Mouse (Mus musculus) liver, embryonic 16.5 days (tissue): ENCODE results near the gene Gfra4. TPM values are rescaled to one million over a fixed set of nuclear protein-coding genes. Genes with fewer than 3 reads are reported as not detected.

Experiments used
- ATAC-seq: fragments of 200-750 bp; cut with Nextera tagmentation; 2 replicates; pipeline ENCODE4 v1.8.0; 2017; ENCODE audit warnings: low read depth, mild to moderate bottlenecking, moderate number of reproducible peaks, moderate library complexity
- H3K27ac ChIP-seq: fragments of 300-500 bp; sonication (generic); 2 replicates; pipeline ENCODE4 v1.5.1; 2014; ENCODE audit warnings: mild to moderate bottlenecking, low read length
- H3K27me3 ChIP-seq: fragments of 300-500 bp; sonication (generic); 2 replicates; pipeline ENCODE4 v1.6.1; 2014; ENCODE audit warnings: low read depth, low read length, mixed read lengths; ENCODE audit not compliant: control insufficient read depth, insufficient read depth
- H3K36me3 ChIP-seq: fragments of 300-500 bp; sonication (generic); 2 replicates; pipeline ENCODE4 v1.6.1; 2014; ENCODE audit warnings: mild to moderate bottlenecking; ENCODE audit not compliant: control insufficient read depth, insufficient read depth
- H3K4me1 ChIP-seq: fragments of 300-500 bp; sonication (generic); 2 replicates; pipeline ENCODE4 v1.6.1; 2014; ENCODE audit warnings: low read depth, low read length, mixed read lengths; ENCODE audit not compliant: control insufficient read depth
- H3K4me2 ChIP-seq: fragments of 300-500 bp; sonication (generic); 2 replicates; pipeline ENCODE4 v1.6.1; 2014; ENCODE audit warnings: low read depth, low read length, mixed read lengths
- H3K4me3 ChIP-seq: fragments of 300-500 bp; sonication (generic); 2 replicates; pipeline ENCODE4 v1.5.1; 2014; ENCODE audit warnings: low read depth, mild to moderate bottlenecking, low read length
- H3K9ac ChIP-seq: fragments of 300-500 bp; sonication (generic); 2 replicates; pipeline ENCODE4 v1.6.1; 2014; ENCODE audit warnings: low read depth, low read length
- H3K9me3 ChIP-seq: fragments of 300-500 bp; sonication (generic); replicated peaks from 2 replicates; pipeline ENCODE4 v1.6.1; 2016; ENCODE audit warnings: low read length; ENCODE audit not compliant: control insufficient read depth
- WGBS: fragments of 180-500 bp; shearing (Covaris S2); extraction: QIAGEN DNeasy Blood & Tissue Kit; methylation state at CpG from one replicate; pipeline ENCODE4 v1.1.7; 2014; ENCODE audit not compliant: insufficient replicate concordance; 5-methylcytosine and 5-hydroxymethylcytosine counted together
- polyA plus RNA-seq: library from polyadenylated mRNA; unstranded; fragments of >200 nt; fragmentation: Nextera tagmentation; extraction: Ambion mirVana; gene quantifications from 2 replicates; pipeline ENCODE4 v1.2.1, GENCODE M21; 2015

The Gfra4 gene
- polyA plus RNA-seq, 1 experiment from 2014 or later = 0.18 TPM

DNA sequence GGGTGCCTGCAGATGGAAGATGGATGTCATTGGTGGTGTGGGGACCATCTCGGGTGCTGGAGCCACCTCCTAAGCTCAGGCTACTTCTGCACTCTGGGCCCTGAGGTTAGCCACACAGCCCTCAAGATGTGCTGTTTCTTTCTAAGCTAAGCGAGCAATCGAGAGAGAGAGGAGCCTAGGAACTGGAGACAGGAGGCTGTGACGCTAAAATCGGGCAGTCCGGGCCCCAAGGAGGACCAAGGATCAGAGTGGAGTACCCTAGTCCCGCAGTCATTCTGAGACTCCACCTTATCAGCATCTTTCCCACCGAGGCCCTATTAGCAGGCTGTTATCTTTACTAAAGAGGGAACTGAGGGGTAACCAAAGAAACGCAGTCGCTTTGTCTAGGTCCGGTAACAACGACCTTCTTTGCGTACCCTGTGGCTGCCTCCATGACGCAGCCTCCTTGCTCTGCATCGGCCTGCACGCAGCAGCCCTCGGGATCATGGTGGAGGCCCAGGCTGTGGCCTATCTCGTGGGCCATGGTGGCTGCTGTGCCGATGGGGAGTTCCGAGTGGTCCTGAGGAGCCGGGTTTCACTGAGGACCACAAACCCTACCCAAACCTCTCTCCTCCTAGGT, 11.9 kb upstream of the Gfra4 start:
- 3% methylated on average over 21 of the region's 21 CpGs for WGBS
- Histone ChIP-seq H3K36me3 (no peaks in the 10 kb centered on the region), H3K4me1 (peaks cover 9% of the 10 kb centered on the region), H3K27me3 (peaks cover 50% of the 10 kb centered on the region), H3K4me2 (no peak overlapping the region), H3K9ac (no peak overlapping the region), H3K27ac (no peak overlapping the region), H3K9me3 (no peaks in the 10 kb centered on the region), H3K4me3 (no peak overlapping the region)
- no peak for ATAC-seq

DNA sequence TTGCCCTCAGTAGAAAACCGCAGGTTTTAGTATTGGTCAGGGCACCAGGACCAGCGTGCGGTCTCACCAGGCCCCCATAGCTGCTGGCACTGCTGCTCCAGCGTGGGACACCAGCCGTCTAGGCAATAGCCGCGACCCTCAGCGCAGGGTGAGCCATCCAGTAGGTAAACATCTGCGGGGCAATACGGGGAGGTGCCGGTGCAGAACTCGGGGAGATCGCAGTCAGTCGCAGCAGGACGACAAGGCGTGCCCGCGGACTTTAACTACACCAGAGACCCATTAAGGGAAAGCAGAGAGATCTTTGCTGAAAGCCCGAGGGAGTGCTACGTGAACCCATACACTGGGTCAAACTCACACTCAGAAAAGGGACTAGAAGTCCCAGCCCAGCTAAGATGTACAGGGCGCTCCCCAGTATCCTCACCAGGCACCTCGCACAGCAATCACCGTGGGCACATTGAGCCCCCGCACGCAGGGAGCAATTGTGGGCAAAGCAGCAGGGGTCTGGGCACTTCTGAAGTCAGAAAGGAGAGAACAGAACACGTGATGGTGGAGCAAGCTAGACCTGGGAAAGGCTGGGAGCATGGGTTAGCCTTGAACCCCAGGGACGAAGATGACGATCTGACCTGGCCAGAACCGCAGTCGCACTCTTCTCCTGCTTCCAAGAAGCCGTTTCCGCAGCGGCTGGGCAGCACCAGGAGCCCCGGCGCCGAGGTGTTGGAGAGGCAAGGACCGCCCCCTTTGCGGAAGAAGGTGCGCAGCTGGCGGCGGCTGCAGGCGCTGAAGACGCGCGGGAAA, 11.2 kb upstream of the Gfra4 start:
- Histone ChIP-seq H3K36me3 (no peaks in the 10 kb centered on the region), H3K4me3 (no peak overlapping the region), H3K4me2 (no peak overlapping the region), H3K9ac (no peak overlapping the region), H3K27me3 (peaks cover 50% of the 10 kb centered on the region), H3K9me3 (no peaks in the 10 kb centered on the region), H3K4me1 (peaks cover 9% of the 10 kb centered on the region), H3K27ac (no peak overlapping the region)
- WGBS = 2% methylated on average over 45 of the region's 45 CpGs
- no peak for ATAC-seq

DNA sequence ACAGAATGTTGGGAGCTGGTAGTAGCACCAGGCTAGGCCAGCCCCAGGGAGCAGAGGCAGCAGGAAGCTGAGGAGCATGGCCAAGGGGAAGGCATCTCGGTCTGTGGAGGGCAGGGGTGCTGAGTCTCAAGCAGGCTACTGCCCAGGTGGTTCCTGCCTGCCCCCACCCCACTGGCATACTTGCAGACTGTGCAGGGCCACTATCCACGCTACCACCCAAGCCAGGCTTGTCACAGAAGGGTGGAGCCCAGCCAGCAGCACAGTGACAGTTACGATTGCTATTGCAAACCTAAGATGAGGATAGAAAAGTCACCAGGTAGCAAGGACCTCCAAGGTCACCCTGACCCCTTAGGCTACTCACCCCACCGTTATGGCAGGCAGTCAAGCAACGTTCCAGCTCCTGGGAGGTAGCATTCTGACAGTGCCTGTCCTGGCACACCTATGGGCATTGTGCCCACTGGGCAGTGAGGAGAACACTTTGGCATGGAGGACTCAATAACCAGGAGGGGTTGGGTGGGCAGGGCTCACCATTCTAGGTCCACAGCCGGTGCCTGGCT, 10.1 kb upstream of the Gfra4 start:
- no peak overlapping the region for H3K4me3 ChIP-seq
- no peak for ATAC-seq
- H3K36me3 ChIP-seq = no peaks in the 10 kb centered on the region
- peaks cover 9% of the 10 kb centered on the region for H3K4me1 ChIP-seq
- H3K9ac ChIP-seq = no peak overlapping the region
- H3K27ac ChIP-seq = no peak overlapping the region
- peaks cover 50% of the 10 kb centered on the region for H3K27me3 ChIP-seq
- 47% methylated on average over 6 of the region's 6 CpGs for WGBS
- no peak overlapping the region for H3K4me2 ChIP-seq
- no peaks in the 10 kb centered on the region for H3K9me3 ChIP-seq

DNA sequence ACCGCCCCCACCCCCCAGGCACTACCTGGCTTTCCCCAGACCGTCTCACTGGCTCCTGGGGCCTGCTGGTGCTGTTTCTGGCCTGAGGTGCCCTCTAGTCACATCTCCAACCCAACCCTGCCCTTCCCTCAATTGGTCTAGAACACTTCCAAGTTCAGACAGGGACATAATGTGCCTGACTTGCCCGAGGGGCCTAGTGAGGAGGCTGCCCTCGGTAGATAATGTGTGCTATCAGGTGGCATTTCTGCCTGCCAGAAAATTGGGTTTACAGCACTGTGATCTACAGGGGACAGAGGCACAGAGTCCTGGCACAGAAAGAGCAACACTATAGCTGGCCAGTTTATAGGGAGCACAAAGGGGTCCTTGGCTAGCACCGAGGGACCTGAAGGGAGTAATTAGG, 9.2 kb upstream of the Gfra4 start:
- peaks cover 9% of the 10 kb centered on the region for H3K4me1 ChIP-seq
- H3K4me2 ChIP-seq = no peak overlapping the region
- no peaks in the 10 kb centered on the region for H3K36me3 ChIP-seq
- no peak overlapping the region for H3K27ac ChIP-seq
- no peaks in the 10 kb centered on the region for H3K9me3 ChIP-seq
- no peak overlapping the region for H3K4me3 ChIP-seq
- peaks cover 50% of the 10 kb centered on the region for H3K27me3 ChIP-seq
- ATAC-seq = peak; percentile 65
- WGBS = 43% methylated on average over 5 of the region's 5 CpGs
- no peak overlapping the region for H3K9ac ChIP-seq

DNA sequence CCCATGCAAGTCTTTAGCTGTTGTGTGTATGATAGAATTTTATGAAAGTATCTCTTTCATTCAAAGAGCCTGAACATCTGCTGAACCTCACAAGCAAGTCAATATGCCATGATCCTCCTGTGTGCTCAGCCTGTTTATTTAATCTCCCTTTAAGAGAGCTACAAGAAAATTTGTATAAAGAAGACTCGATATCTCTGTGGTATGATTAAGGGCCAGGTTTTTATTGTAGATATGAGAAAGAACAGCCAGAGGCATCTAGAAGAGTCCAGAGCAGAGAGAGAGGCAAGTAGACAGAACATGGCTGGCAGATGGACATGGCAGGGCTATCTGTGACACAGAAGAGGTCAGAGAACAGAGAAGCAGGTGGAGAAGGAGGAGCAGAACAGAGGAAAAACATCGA, 3.1 kb upstream of the Gfra4 start:
- 45% methylated on average over 2 of the region's 2 CpGs for WGBS
- Histone ChIP-seq H3K36me3 (no peaks in the 10 kb centered on the region), H3K4me3 (no peak overlapping the region), H3K9ac (no peak overlapping the region), H3K27ac (no peak overlapping the region), H3K4me2 (no peak overlapping the region), H3K27me3 (peaks cover 24% of the 10 kb centered on the region), H3K9me3 (no peaks in the 10 kb centered on the region), H3K4me1 (no peaks in the 10 kb centered on the region; the same call in 1 of the 2 replicates)
- no peak for ATAC-seq

DNA sequence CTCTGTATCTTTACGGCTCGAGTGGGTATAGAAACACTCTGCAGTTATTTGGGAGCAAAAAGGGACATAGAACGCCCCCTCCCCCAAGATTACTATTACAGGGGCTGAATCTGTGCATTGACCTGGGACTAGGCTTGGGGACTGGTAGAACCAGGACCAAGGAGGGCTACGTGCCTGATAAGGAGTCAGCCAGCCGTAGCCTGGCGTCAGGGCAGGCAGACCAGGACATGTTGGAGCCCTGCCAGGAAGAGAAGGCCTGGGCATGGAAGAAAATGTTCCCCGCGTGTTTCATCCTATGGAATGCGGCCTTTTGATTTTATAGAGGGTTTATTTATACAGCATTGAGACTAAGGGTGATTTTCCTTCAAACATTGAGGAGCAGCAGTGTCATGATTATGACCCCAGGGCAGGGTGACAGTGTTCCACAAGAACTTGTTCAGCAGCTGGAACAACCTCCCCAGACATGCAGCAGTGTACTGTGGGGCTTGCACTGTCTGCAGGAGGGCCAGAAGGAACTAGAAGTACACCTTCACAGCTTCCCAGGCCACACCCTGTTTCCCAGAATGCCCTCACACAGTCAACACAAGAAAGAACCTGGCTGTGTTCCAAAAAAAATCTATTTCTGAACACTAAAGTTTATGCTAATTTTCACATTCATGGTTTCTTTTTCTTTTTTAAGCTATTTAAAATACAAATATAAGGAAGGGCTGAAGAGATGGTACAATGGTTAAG, 2.3 kb upstream of the Gfra4 start:
- H3K4me2 ChIP-seq = no peak overlapping the region
- H3K4me3 ChIP-seq = no peak overlapping the region
- H3K9ac ChIP-seq = no peak overlapping the region
- ATAC-seq = no peak
- 67% methylated on average over 9 of the region's 9 CpGs for WGBS
- H3K27me3 ChIP-seq = peaks cover 32% of the 10 kb centered on the region
- no peaks in the 10 kb centered on the region for H3K9me3 ChIP-seq
- no peak overlapping the region for H3K27ac ChIP-seq
- H3K36me3 ChIP-seq = no peaks in the 10 kb centered on the region
- H3K4me1 ChIP-seq = no peaks in the 10 kb centered on the region; the same call in 1 of the 2 replicates

DNA sequence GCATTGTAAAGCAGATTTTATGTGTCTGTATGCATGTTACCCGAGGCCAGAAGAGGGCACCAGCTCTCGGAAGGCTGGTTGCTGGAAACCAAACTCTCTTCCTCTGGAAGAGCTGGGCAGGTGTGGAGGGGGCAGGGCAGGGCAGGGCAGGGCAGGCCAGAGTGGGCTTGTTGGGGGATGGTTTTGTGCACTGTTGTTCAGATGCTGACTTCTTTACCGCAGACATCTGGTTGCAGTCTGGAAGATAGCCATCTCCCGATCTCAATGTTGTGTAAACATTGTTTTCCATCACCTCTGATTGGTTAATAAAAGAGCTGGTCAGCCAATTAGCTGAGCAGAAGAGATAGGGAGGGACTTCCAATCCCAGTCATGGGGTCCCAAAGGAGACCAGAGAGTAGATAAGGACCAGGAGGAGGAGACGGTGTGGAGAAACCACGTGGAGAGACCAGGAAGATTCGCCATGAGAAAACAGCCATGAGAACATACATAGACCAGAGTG, 1.5 kb upstream of the Gfra4 start:
- no peak overlapping the region for H3K27ac ChIP-seq
- H3K9me3 ChIP-seq = no peaks in the 10 kb centered on the region
- H3K27me3 ChIP-seq = peaks cover 40% of the 10 kb centered on the region
- no peak overlapping the region for H3K4me2 ChIP-seq
- H3K9ac ChIP-seq = no peak overlapping the region
- no peaks in the 10 kb centered on the region for H3K36me3 ChIP-seq
- no peak overlapping the region for H3K4me3 ChIP-seq
- WGBS = 17% methylated on average over 7 of the region's 7 CpGs
- no peak for ATAC-seq
- H3K4me1 ChIP-seq = no peaks in the 10 kb centered on the region; the same call in 1 of the 2 replicates

DNA sequence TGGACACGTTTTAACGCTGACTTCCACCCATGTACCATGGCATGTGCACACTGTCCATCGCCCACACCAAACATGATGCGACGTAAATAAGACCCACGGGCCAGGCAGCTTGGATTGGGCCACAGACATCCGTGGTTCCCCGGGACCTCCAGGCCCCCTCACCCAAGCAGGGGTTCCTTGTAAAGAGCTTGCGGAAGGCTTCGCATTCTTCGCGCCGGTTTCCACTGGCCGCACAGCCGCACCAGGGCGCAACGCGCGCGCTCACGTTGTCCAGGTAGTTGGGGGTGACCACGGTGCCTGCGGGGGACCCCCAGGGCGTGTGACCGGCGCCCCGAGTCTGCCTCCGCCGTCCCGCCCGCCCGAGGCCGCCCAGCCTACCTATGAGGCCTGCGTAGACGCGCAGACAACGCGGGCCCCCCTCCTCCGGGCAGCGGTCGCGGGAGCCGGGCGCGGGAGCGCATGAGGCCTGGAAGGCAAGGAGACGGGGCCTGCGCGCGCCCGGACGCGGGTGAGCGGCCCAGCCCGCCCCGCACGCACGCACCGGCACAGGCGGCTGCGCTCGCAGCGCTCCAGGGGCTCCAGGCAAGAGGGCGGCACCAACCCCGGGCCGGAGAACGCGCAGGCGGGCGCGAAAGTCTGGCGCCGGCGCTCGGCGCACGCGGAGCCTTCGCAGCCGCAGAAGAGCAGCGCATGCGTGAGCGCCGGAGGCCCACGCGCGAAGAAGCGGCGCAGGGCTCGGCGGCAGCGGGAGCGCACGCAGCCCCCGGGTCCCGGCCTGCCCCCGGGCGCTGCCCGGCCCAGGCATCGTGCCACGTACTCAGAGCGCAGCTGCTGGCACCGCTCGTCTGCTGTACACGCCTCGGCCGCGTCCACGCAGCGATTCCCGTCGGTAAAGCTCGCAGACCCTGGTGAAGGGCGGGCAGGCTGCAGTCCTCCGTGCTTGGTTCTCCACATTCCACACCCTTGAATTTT, 1.7 kb downstream of the Gfra4 start:
- no peaks in the 10 kb centered on the region; the same call in none of the 2 replicates for H3K4me1 ChIP-seq
- no peak overlapping the region for H3K9ac ChIP-seq
- H3K4me2 ChIP-seq = peak overlapping the region; percentile 52
- peaks cover 59% of the 10 kb centered on the region for H3K27me3 ChIP-seq
- H3K4me3 ChIP-seq = peak overlapping the region; percentile 34
- no peaks in the 10 kb centered on the region for H3K9me3 ChIP-seq
- no peaks in the 10 kb centered on the region for H3K36me3 ChIP-seq
- no peak for ATAC-seq
- WGBS = 4% methylated on average over 103 of the region's 115 CpGs
- no peak overlapping the region for H3K27ac ChIP-seq
